Mouse (Mus musculus): Measurements from ENCODE around the gene Cox6a1.

- TF ChIP-seq POLR2A (IDR thresholded peaks at IDR 0.05; ENCODE audit: low read depth, low read length) (no peak), CTCF (IDR thresholded peaks at IDR 0.05; ENCODE audit: borderline replicate concordance, insufficient read depth, low read length) (no peak)
Observed at GRCm38 (mm10) chr5:115394836-115395235, 46.1 kb upstream of the Cox6a1 start.
